Mouse (Mus musculus): ENCODE data around the gene Zglp1. TPM values are rescaled to one million over a fixed set of nuclear protein-coding genes. Genes with fewer than 3 reads are reported as not detected.

Zglp1 gene
- polyA plus RNA-seq, 1 experiment from 2014 or later = not detected

- Histone ChIP-seq H3K4me3 (no peak overlapping the region), H3K36me3 (peaks cover 14% of the 10 kb centered on the region), H3K4me2 (no peak overlapping the region), H3K27ac (no peak overlapping the region), H3K27me3 (no peaks in the 10 kb centered on the region), H3K4me1 (peaks cover 16% of the 10 kb centered on the region), H3K9ac (no peak overlapping the region), H3K9me3 (no peaks in the 10 kb centered on the region)
- WGBS = 96% methylated on average over 9 of the region's 9 CpGs
- no peak for ATAC-seq (ENCODE audit: insufficient number of reproducible peaks, insufficient read depth, low FRiP score, low TSS enrichment, low read depth)
Observed at GRCm38 (mm10) chr9:21093423-21093822, 26.5 kb upstream of the Zglp1 start.

GRCm38 (mm10) chr9:21091707-21092320 is 24.9 kb upstream of the Zglp1 start, which contains the start of the genes Gm38431 and Raver1:
Gm38431 (minus strand) TSS chr9:21091997.
Raver1 (minus strand) TSS chr9:21092008.
- Histone ChIP-seq H3K27ac (peak within 1 kb of the TSS; percentile 90), H3K9ac (peak within 1 kb of the TSS; percentile 85), H3K4me3 (peak within 1 kb of the TSS; percentile 69), H3K4me1 (peaks cover 16% of the 10 kb centered on the region), H3K9me3 (no peaks in the 10 kb centered on the region), H3K27me3 (no peaks in the 10 kb centered on the region), H3K4me2 (peak within 1 kb of the TSS; percentile 68), H3K36me3 (peaks cover 30% of the 10 kb centered on the region)
- peak; percentile 98 for ATAC-seq (ENCODE audit: insufficient number of reproducible peaks, insufficient read depth, low FRiP score, low TSS enrichment, low read depth)
- under 1% methylated on average over 54 of the region's 54 CpGs for WGBS

- peak overlapping the region; percentile 68 for H3K4me2 ChIP-seq
- no peak for ATAC-seq (ENCODE audit: insufficient number of reproducible peaks, insufficient read depth, low FRiP score, low TSS enrichment, low read depth)
Observed at GRCm38 (mm10) chr9:21090972-21091706, 24.2 kb upstream of the Zglp1 start.

GRCm38 (mm10) chr9:21090537-21090936 is 23.6 kb upstream of the Zglp1 start:
- Histone ChIP-seq H3K4me1 (peaks cover 16% of the 10 kb centered on the region), H3K9ac (peak overlapping the region; percentile 85), H3K27me3 (no peaks in the 10 kb centered on the region), H3K4me2 (peak overlapping the region; percentile 68), H3K27ac (no peak overlapping the region), H3K9me3 (no peaks in the 10 kb centered on the region), H3K4me3 (peak overlapping the region; percentile 69), H3K36me3 (peaks cover 42% of the 10 kb centered on the region)
- 80% methylated on average over 1 of the region's 1 CpGs for WGBS
- no peak for ATAC-seq (ENCODE audit: insufficient number of reproducible peaks, insufficient read depth, low FRiP score, low TSS enrichment, low read depth)

More at GRCm38 (mm10) chr9:21090972-21091706, 24.2 kb upstream of the Zglp1 start:
- no peaks in the 10 kb centered on the region for H3K27me3 ChIP-seq
- peak overlapping the region; percentile 90; the same call in 1 of the 2 replicates for H3K27ac ChIP-seq
- peak overlapping the region; percentile 69 for H3K4me3 ChIP-seq
- H3K36me3 ChIP-seq = peaks cover 36% of the 10 kb centered on the region
- H3K9ac ChIP-seq = peak overlapping the region; percentile 85
- H3K4me1 ChIP-seq = peaks cover 16% of the 10 kb centered on the region
- no peaks in the 10 kb centered on the region for H3K9me3 ChIP-seq
- 3% methylated on average over 24 of the region's 24 CpGs for WGBS

DNA sequence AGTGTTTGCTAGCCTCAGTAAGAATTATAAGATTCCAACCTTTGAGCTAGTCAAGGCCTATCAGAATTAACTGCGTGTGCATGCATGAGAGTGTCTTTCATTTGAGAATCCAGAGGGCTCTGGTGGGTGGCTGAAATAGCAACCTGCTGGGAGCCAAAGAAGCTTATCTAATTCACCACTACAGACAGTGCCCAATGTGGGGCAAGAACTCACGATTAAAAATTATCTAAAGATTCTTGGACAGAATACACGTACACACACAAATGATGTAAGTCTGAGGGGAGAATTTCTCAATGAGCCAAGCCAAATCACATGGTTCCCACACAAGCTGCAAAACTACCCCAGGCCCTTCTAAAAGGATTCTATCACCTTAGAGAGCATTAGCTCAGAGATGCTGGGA is 16.4 kb upstream of the Zglp1 start:
- Histone ChIP-seq H3K27ac (no peak overlapping the region), H3K4me2 (no peak overlapping the region), H3K27me3 (no peaks in the 10 kb centered on the region), H3K9me3 (no peaks in the 10 kb centered on the region), H3K4me1 (no peaks in the 10 kb centered on the region), H3K4me3 (no peak overlapping the region), H3K36me3 (peaks cover 95% of the 10 kb centered on the region), H3K9ac (no peak overlapping the region)
- 92% methylated on average over 3 of the region's 3 CpGs for WGBS
- no peak for ATAC-seq (ENCODE audit: insufficient number of reproducible peaks, insufficient read depth, low FRiP score, low TSS enrichment, low read depth)

GRCm38 (mm10) chr9:21081127-21081526 is 14.2 kb upstream of the Zglp1 start:
- Histone ChIP-seq H3K9me3 (no peaks in the 10 kb centered on the region), H3K27ac (no peak overlapping the region), H3K4me1 (no peaks in the 10 kb centered on the region), H3K4me3 (no peak overlapping the region), H3K27me3 (no peaks in the 10 kb centered on the region), H3K4me2 (no peak overlapping the region), H3K36me3 (peaks cover 96% of the 10 kb centered on the region), H3K9ac (no peak overlapping the region)
- WGBS = 85% methylated on average over 9 of the region's 9 CpGs
- no peak for ATAC-seq (ENCODE audit: insufficient number of reproducible peaks, insufficient read depth, low FRiP score, low TSS enrichment, low read depth)

DNA sequence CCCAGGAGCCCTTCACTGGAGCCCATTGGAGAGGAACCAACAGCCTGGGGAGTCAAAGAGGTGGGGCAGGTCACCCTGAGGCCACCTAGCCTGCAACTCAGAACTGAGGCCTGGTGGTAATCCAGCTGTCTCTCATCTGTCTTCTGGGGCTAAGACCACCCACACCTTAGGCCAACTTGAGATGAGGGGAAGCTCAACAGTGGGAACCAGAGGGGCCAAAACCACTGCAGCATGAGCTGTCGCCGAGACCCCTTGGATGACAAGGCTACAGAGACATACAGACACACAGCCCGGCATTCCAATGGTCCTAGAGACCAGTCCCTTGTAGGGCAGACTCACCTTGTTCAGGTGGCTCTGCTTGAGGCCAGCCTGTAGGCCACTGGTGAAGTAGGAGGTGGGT is 8.7 kb upstream of the Zglp1 start:
- no peak overlapping the region for H3K27ac ChIP-seq
- peaks cover 15% of the 10 kb centered on the region; the same call in 1 of the 2 replicates for H3K4me1 ChIP-seq
- H3K4me2 ChIP-seq = no peak overlapping the region
- no peaks in the 10 kb centered on the region for H3K9me3 ChIP-seq
- H3K36me3 ChIP-seq = peaks cover 68% of the 10 kb centered on the region
- H3K9ac ChIP-seq = no peak overlapping the region
- H3K4me3 ChIP-seq = no peak overlapping the region
- WGBS = 88% methylated on average over 3 of the region's 3 CpGs
- no peak for ATAC-seq (ENCODE audit: insufficient number of reproducible peaks, insufficient read depth, low FRiP score, low TSS enrichment, low read depth)
- no peaks in the 10 kb centered on the region for H3K27me3 ChIP-seq

DNA sequence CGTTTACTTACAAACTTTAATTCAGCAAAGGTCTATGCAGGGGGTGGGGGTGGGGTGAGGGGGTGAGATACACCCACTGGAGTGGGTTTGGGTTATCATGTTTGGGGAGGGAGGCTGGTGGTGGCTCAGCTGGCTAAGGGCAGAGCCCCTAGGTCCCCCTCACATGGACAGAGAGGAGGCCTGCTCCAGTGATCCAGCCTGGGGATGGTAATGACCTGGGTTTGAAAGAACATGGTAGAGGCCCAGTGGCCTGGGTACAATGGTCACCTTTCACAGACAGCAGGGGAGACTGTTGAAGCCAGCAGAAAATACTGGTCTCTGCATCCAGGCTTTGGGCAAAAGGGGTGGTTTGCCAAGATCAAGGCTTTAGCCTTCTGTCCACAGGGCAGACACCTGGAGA is 7.3 kb upstream of the Zglp1 start:
- Histone ChIP-seq H3K4me3 (no peak overlapping the region), H3K27ac (0 out of 2 replicates have a peak overlapping the region, but pooled peaks have one; percentile 73), H3K36me3 (peaks cover 62% of the 10 kb centered on the region), H3K9me3 (no peaks in the 10 kb centered on the region), H3K4me2 (no peak overlapping the region), H3K27me3 (no peaks in the 10 kb centered on the region), H3K4me1 (peaks cover 15% of the 10 kb centered on the region; the same call in 1 of the 2 replicates), H3K9ac (0 out of 2 replicates have a peak overlapping the region, but pooled peaks have one; percentile 40)
- WGBS = 89% methylated on average over 1 of the region's 1 CpGs
- no peak for ATAC-seq (ENCODE audit: insufficient number of reproducible peaks, insufficient read depth, low FRiP score, low TSS enrichment, low read depth)

DNA sequence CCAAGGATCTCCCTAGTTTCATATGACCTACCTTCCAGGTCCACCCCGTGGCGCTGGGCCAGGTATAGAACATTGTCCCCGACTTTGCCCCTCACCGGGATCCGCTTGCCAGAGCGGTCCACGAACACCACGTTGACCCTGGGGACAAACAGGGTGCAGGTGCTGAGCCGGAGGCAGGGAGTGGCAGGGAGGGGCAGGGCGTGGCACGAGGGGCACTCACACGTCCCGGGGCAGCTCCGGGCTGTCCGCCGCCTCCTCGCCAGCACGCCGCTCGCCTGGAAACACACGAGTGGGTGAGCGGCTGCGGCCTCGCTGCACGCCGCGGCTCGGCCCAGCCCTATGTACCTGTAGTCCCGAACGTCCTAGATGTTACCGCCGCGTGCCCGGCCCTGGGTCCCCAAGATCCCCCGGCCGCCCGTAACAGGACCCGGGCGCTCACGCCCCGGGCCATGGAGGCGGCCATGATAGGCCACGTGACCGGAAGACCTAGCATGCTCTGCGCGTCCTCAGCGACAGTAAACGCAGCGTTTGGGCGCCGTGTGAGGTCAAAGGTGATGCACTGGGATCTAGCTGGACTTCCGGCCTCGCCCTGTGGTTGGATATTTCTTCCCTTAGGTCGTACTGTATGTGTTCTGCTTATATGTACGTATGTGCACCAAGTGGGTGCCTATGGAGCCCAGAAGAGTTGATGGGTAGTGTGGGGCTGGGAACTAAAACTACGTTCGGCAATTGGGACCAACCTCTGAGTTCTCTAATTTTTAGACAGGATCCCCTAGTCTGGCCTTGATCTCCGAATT is 6.3 kb upstream of the Zglp1 start, which contains the start of the genes Gm49373 and Fdx1l:
Gm49373 (minus strand) TSS at position 53 of the 797 bp plus-strand sequence.
Fdx1l (minus strand) TSS at position 571 of the 797 bp plus-strand sequence.
- H3K36me3 ChIP-seq = peaks cover 53% of the 10 kb centered on the region

GRCm38 (mm10) chr9:21072641-21073040 is 5.7 kb upstream of the Zglp1 start:
- no peak for ATAC-seq (ENCODE audit: insufficient number of reproducible peaks, insufficient read depth, low FRiP score, low TSS enrichment, low read depth)
- H3K27ac ChIP-seq = no peak overlapping the region
- 13% methylated on average over 4 of the region's 4 CpGs for WGBS

More for the DNA sequence above, 6.3 kb upstream of the Zglp1 start, which contains the start of the genes Gm49373 and Fdx1l:
- 3% methylated on average over 58 of the region's 58 CpGs for WGBS
- peak; percentile 84; the same call in 1 of the 2 replicates for ATAC-seq (ENCODE audit: insufficient number of reproducible peaks, insufficient read depth, low FRiP score, low TSS enrichment, low read depth)
- Histone ChIP-seq H3K27me3 (no peaks in the 10 kb centered on the region), H3K9ac (peak within 1 kb of the TSS; percentile 90), H3K27ac (peak within 1 kb of the TSS; percentile 73), H3K9me3 (no peaks in the 10 kb centered on the region), H3K4me2 (peak within 1 kb of the TSS; percentile 83), H3K4me3 (peak within 1 kb of the TSS; percentile 83), H3K4me1 (peaks cover 15% of the 10 kb centered on the region; the same call in 1 of the 2 replicates)

DNA sequence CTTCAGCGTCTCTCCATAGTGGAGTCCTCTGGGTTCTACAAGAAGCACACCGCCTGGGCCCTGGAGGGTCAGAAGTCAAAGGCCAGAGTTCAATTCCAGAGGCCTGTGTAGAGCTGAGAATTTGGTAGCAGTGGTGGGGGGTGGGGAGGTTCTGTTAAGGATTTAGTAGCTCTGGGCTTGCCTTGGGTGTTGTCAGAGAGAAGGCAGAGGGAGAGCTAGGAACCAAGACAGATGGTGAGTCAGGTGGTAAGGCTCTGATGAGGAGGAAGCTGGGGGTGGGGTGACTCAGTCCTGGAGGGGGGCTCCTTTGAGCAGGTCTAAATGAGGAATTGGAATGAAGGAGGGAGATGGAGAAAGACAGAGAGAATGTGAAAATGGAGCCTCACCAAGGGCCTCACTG is 4.0 kb downstream of the Zglp1 start:
- no peak overlapping the region for H3K9ac ChIP-seq
- H3K4me1 ChIP-seq = no peaks in the 10 kb centered on the region
- peaks cover 54% of the 10 kb centered on the region for H3K36me3 ChIP-seq
- no peak overlapping the region for H3K4me2 ChIP-seq
- 70% methylated on average over 2 of the region's 2 CpGs for WGBS
- no peak overlapping the region for H3K27ac ChIP-seq
- ATAC-seq (ENCODE audit: insufficient number of reproducible peaks, insufficient read depth, low FRiP score, low TSS enrichment, low read depth) = no peak
- no peak overlapping the region for H3K4me3 ChIP-seq
- H3K27me3 ChIP-seq = no peaks in the 10 kb centered on the region
- no peaks in the 10 kb centered on the region for H3K9me3 ChIP-seq

More at GRCm38 (mm10) chr9:21072641-21073040, 5.7 kb upstream of the Zglp1 start:
- peaks cover 53% of the 10 kb centered on the region for H3K36me3 ChIP-seq
- peak overlapping the region; percentile 83 for H3K4me3 ChIP-seq
- no peaks in the 10 kb centered on the region for H3K9me3 ChIP-seq
- peaks cover 15% of the 10 kb centered on the region; the same call in 1 of the 2 replicates for H3K4me1 ChIP-seq
- no peaks in the 10 kb centered on the region for H3K27me3 ChIP-seq
- peak overlapping the region; percentile 90 for H3K9ac ChIP-seq
- H3K4me2 ChIP-seq = peak overlapping the region; percentile 83

Data from embryonic facial prominence, embryonic 13.5 days (tissue).